Comparison of ENCODE assay signal across 35 mouse cellular contexts in the genomic region with DNA sequence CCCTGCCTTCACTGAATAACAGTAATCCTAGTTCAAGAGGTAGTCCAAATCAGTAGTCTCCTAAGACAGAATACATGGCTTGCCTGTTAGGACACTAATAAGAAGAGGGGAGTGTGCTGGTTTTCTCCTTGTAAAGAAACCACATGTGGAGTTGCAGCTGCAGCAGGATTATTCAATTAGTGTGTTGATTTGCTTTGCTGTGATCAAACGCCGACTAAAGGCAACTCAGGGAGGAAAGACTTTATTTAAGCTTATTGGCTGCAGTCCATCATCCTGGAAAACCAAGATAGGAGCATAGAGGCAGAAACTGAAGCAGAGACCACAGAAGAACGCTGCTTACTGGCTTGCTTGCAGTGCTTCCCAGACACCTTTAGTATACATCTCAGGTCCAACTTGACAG. TPM values are rescaled to one million over a fixed set of nuclear protein-coding genes. Genes with fewer than 3 reads are reported as not detected.
DNase-seq lines count a peak whose midpoint lies in the region; ATAC-seq lines count a peak whose summit lies in the region.
"Had no signal": no experiment of that assay in that cellular context is flagged by ENCODE, and none has a peak within 500 bp of the region (broad histone marks: within the 10 kb centered on the region; RNA-seq: fewer than 3 reads in every experiment).

No protein-coding gene starts in this region.

- H3K4me1 ChIP-seq in midbrain, embryonic 14.5 days (ENCODE audit: control insufficient read depth, insufficient read depth, low read length) = no peaks in the 10 kb centered on the region
- no peaks in the 10 kb centered on the region for H3K4me1 ChIP-seq in midbrain, embryonic 10.5 days
- no peaks in the 10 kb centered on the region for H3K4me1 ChIP-seq in embryonic facial prominence, embryonic 14.5 days (ENCODE audit: control insufficient read depth, insufficient read depth, low read length)
- no peaks in the 10 kb centered on the region for H3K4me1 ChIP-seq in hindbrain, embryonic 10.5 days (replicated peaks)
- H3K4me1 ChIP-seq: heart, embryonic 10.5 days; heart, embryonic 15.5 days; hindbrain, embryonic 12.5 days; limb, embryonic 15.5 days; liver, embryonic 13.5 days; neural tube, embryonic 15.5 days; stomach, embryonic 15.5 days had no signal

- H3K27ac ChIP-seq in midbrain, embryonic 14.5 days (replicated peaks; ENCODE audit: low read depth, low read length) = no peak overlapping the region
- H3K27ac ChIP-seq in midbrain, embryonic 10.5 days (replicated peaks) = no peak overlapping the region
- no peak overlapping the region for H3K27ac ChIP-seq in embryonic facial prominence, embryonic 14.5 days (replicated peaks; ENCODE audit: low read depth, low read length)
- no peak overlapping the region for H3K27ac ChIP-seq in hindbrain, embryonic 10.5 days
- H3K27ac ChIP-seq: embryonic facial prominence, embryonic 12.5 days; forebrain, embryonic 10.5 days; heart, embryonic 10.5 days; heart, embryonic 15.5 days; hindbrain, embryonic 12.5 days; left cerebral cortex, adult 2 months; limb, embryonic 15.5 days; liver, embryonic 13.5 days; neural tube, embryonic 15.5 days; stomach, embryonic 15.5 days had no signal

- peak; percentile 5 for DNase-seq in embryo, embryonic 10 days (ENCODE audit: low spot score)
- DNase-seq in embryo, embryonic 9.5 days (ENCODE audit: extremely low spot score) = no peak
- DNase-seq in midbrain, embryonic 14.5 days = peak; percentile 37
- DNase-seq in midbrain, embryonic 10.5 days (ENCODE audit: low spot score) = no peak
- peak; percentile 70 for DNase-seq in embryonic facial prominence, embryonic 14.5 days (ENCODE audit: low spot score)
- no peak for DNase-seq in layer of hippocampus, postnatal 25 days (ENCODE audit: extremely low spot score in 1 of 2, low spot score in 1 of 2)
- DNase-seq in hindbrain, embryonic 10.5 days (ENCODE audit: low spot score) = no peak
- DNase-seq: adrenal gland, adult 8-10 months; cerebellum, adult 9-10 months; cerebellum, postnatal 36 days; forebrain, postnatal 0 days; gastrocnemius, postnatal 25 days; heart, adult 11 months; kidney, adult 9 months; kidney, postnatal 10 days; liver, embryonic 13.5 days; lung, adult 18-20 months; lung, postnatal 14 days; retina, postnatal 1 day; right cerebral cortex, postnatal 25 days; thymus, postnatal 14 days had no signal

- H3K9me3 ChIP-seq in midbrain, embryonic 14.5 days (ENCODE audit: control insufficient read depth, low read length) = no peaks in the 10 kb centered on the region
- no peaks in the 10 kb centered on the region for H3K9me3 ChIP-seq in midbrain, embryonic 10.5 days (replicated peaks)
- H3K9me3 ChIP-seq in embryonic facial prominence, embryonic 14.5 days (ENCODE audit: control insufficient read depth, low read length) = no peaks in the 10 kb centered on the region
- no peaks in the 10 kb centered on the region for H3K9me3 ChIP-seq in hindbrain, embryonic 10.5 days
- H3K9me3 ChIP-seq: embryonic facial prominence, embryonic 12.5 days; forebrain, embryonic 10.5 days; heart, embryonic 10.5 days; heart, embryonic 15.5 days; hindbrain, embryonic 12.5 days; limb, embryonic 15.5 days; liver, embryonic 13.5 days; neural tube, embryonic 15.5 days; stomach, embryonic 15.5 days had no signal

- H3K36me3 ChIP-seq in midbrain, embryonic 14.5 days (ENCODE audit: control insufficient read depth, insufficient read depth, low read length) = no peaks in the 10 kb centered on the region
- H3K36me3 ChIP-seq in midbrain, embryonic 10.5 days = no peaks in the 10 kb centered on the region
- H3K36me3 ChIP-seq in embryonic facial prominence, embryonic 14.5 days (ENCODE audit: control insufficient read depth, insufficient read depth, low read length) = no peaks in the 10 kb centered on the region
- H3K36me3 ChIP-seq in hindbrain, embryonic 10.5 days = no peaks in the 10 kb centered on the region
- H3K36me3 ChIP-seq: embryonic facial prominence, embryonic 12.5 days; forebrain, embryonic 10.5 days; heart, embryonic 10.5 days; heart, embryonic 15.5 days; hindbrain, embryonic 12.5 days; limb, embryonic 15.5 days; liver, embryonic 13.5 days; neural tube, embryonic 15.5 days; stomach, embryonic 15.5 days had no signal

- no peak overlapping the region for H3K4me3 ChIP-seq in midbrain, embryonic 14.5 days (replicated peaks; ENCODE audit: low read depth, low read length)
- no peak overlapping the region for H3K4me3 ChIP-seq in midbrain, embryonic 10.5 days
- H3K4me3 ChIP-seq in embryonic facial prominence, embryonic 14.5 days (ENCODE audit: low read depth, low read length) = no peak overlapping the region
- no peak overlapping the region for H3K4me3 ChIP-seq in hindbrain, embryonic 10.5 days
- H3K4me3 ChIP-seq: embryonic facial prominence, embryonic 12.5 days; forebrain, embryonic 10.5 days; heart, embryonic 10.5 days; heart, embryonic 15.5 days; hindbrain, embryonic 12.5 days; left cerebral cortex, adult 2 months; limb, embryonic 15.5 days; liver, embryonic 13.5 days; neural tube, embryonic 15.5 days; stomach, embryonic 15.5 days had no signal

- no peak overlapping the region for H3K9ac ChIP-seq in midbrain, embryonic 14.5 days (replicated peaks; ENCODE audit: low read length)
- H3K9ac ChIP-seq in embryonic facial prominence, embryonic 14.5 days (ENCODE audit: low read depth, low read length) = no peak overlapping the region
- H3K9ac ChIP-seq: embryonic facial prominence, embryonic 12.5 days; forebrain, postnatal 0 days; heart, embryonic 15.5 days; hindbrain, embryonic 12.5 days; limb, embryonic 15.5 days; liver, embryonic 13.5 days; neural tube, embryonic 15.5 days; stomach, embryonic 15.5 days had no signal

- no peak for ATAC-seq in midbrain, embryonic 14.5 days (ENCODE audit: low FRiP score, low TSS enrichment)
- no peak for ATAC-seq in embryonic facial prominence, embryonic 14.5 days (ENCODE audit: low read depth)
- ATAC-seq: forebrain, postnatal 0 days; intestine, postnatal 0 days had no signal

- WGBS in midbrain, embryonic 14.5 days = 48% methylated on average over 3 of the region's 3 CpGs
- WGBS in midbrain, embryonic 10.5 days = 52% methylated on average over 3 of the region's 3 CpGs
- WGBS in embryonic facial prominence, embryonic 14.5 days = 28% methylated on average over 3 of the region's 3 CpGs
- WGBS in hindbrain, embryonic 10.5 days = 68% methylated on average over 3 of the region's 3 CpGs

- no peaks in the 10 kb centered on the region for H3K27me3 ChIP-seq in midbrain, embryonic 14.5 days (ENCODE audit: control insufficient read depth, insufficient read depth, low read length)
- H3K27me3 ChIP-seq in midbrain, embryonic 10.5 days (ENCODE audit: low read depth, poor library complexity, severe bottlenecking) = no peaks in the 10 kb centered on the region
- no peaks in the 10 kb centered on the region for H3K27me3 ChIP-seq in embryonic facial prominence, embryonic 14.5 days (replicated peaks; ENCODE audit: control insufficient read depth, insufficient read depth, low read length)
- no peaks in the 10 kb centered on the region for H3K27me3 ChIP-seq in hindbrain, embryonic 10.5 days (ENCODE audit: insufficient read depth, poor library complexity, severe bottlenecking)
- H3K27me3 ChIP-seq: CH12.LX; embryonic facial prominence, embryonic 12.5 days; heart, embryonic 15.5 days; hindbrain, embryonic 12.5 days; limb, embryonic 15.5 days; liver, embryonic 13.5 days; neural tube, embryonic 15.5 days; stomach, embryonic 15.5 days had no signal

- no peak overlapping the region for H3K4me2 ChIP-seq in midbrain, embryonic 14.5 days (ENCODE audit: low read length)
- H3K4me2 ChIP-seq in embryonic facial prominence, embryonic 14.5 days (ENCODE audit: low read depth, low read length) = no peak overlapping the region
- H3K4me2 ChIP-seq: embryonic facial prominence, embryonic 12.5 days; heart, embryonic 15.5 days; hindbrain, embryonic 12.5 days; limb, embryonic 15.5 days; liver, embryonic 13.5 days; neural tube, embryonic 15.5 days; stomach, embryonic 15.5 days had no signal

RNA-seq across cellular contexts. Expression of a gene that starts 57.9 kb away (rescaled TPM):
- polyA plus RNA-seq in midbrain, embryonic 14.5 days (2014; fragmentation: Nextera tagmentation; extraction: Ambion mirVana) = 94.9 and 114 TPM in 2 replicates
- polyA plus RNA-seq in midbrain, embryonic 10.5 days (2016; fragmentation: Nextera tagmentation; extraction: Ambion mirVana) = 9.8 and 10.7 TPM in 2 replicates
- polyA plus RNA-seq in embryonic facial prominence, embryonic 14.5 days (2014; fragmentation: Nextera tagmentation; extraction: Ambion mirVana) = 17.0 and 18.0 TPM in 2 replicates
- 10 to 100 TPM in 1 of 2 experiments, 1 to 10 TPM in 1; 9.7 to 11.0 TPM for total RNA-seq in layer of hippocampus, postnatal 25 days (2021)
- 3.2 and 3.3 TPM in 2 replicates for polyA plus RNA-seq in hindbrain, embryonic 10.5 days (2016; fragmentation: Nextera tagmentation; extraction: Ambion mirVana)
- total RNA-seq: adrenal gland, adult 8-10 months; CH12.LX; ES-E14; gastrocnemius, adult 18-20 months; gastrocnemius, postnatal 25 days had no signal
- polyA plus RNA-seq: C2C12; heart, embryonic 10.5 days had no signal

Comparison
In these comparisons a context has a peak if more than half of its experiments do, and no peak if none do; other contexts are left out.
1. DNase-seq: peak in embryo, embryonic 10 days (single experiment), midbrain, embryonic 14.5 days (single experiment) and embryonic facial prominence, embryonic 14.5 days (single experiment); none in embryo, embryonic 9.5 days (single experiment), midbrain, embryonic 10.5 days (single experiment), layer of hippocampus, postnatal 25 days (0 of 2) and hindbrain, embryonic 10.5 days (single experiment).